Mouse (Mus musculus): Measurements from ENCODE around the gene Tmie. TPM values are rescaled to one million over a fixed set of nuclear protein-coding genes. Genes with fewer than 3 reads are reported as not detected.
"Not testable (repeated sequence)": the region's sequence is repeated elsewhere in the genome, so short reads cannot be mapped to it uniquely, and the experiment has no call there.

The Tmie gene
- total RNA-seq, 2 experiments from 2014 or later: 1.2 to 1.3 TPM

- DNase-seq (ENCODE audit: low spot score): no peak
- intact Hi-C loops (cut with DNase I): no loop called here
Measured at GRCm38 (mm10) chr9:110849162-110849561, 30.8 kb downstream of the Tmie start.

GRCm38 (mm10) chr9:110844206-110844605 is 35.7 kb downstream of the Tmie start, which contains the start of gene Prss46:
Gene Prss46, plus strand, starts transcription at chr9:110844506.
- intact Hi-C loops (cut with DNase I): no loop called here
- no peak for DNase-seq (ENCODE audit: low spot score)

DNA sequence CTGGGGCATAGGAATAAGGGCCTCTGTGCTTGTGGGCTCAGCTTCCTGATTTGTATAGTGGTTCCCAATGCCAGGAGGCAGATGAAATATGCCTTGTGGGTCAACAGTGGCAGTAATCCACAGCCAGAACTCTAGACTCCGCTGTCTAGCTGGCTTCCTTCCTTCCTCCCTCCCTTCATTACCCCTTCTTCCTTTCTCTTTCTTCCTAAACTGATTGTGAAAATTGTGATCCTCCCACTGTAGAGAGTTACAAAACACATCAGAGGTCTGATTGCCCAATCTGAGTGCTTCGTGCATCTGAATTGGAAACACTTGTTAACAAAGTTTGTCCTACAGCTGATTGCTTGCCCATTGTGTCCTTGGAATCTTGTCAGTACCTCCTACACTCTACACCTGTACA is 38.5 kb downstream of the Tmie start:
- no peak for DNase-seq (ENCODE audit: low spot score)
- intact Hi-C loops (cut with DNase I): no loop called here

GRCm38 (mm10) chr9:110840905-110841304 is 39.0 kb downstream of the Tmie start:
- no peak for DNase-seq (ENCODE audit: low spot score)
- intact Hi-C loops (cut with DNase I): no loop called here

GRCm38 (mm10) chr9:110836112-110836511 is 43.8 kb downstream of the Tmie start:
- intact Hi-C loops (cut with DNase I): no loop called here
- peak; percentile 16 for DNase-seq (ENCODE audit: low spot score)

GRCm38 (mm10) chr9:110834961-110835360 is 45.0 kb downstream of the Tmie start:
- intact Hi-C loops (cut with DNase I): no loop called here

GRCm38 (mm10) chr9:110834411-110834810 is 45.5 kb downstream of the Tmie start, which contains the start of gene Prss45:
Gene Prss45, plus strand, starts transcription at chr9:110834588.
- no peak for DNase-seq (ENCODE audit: low spot score)
- intact Hi-C loops (cut with DNase I): no loop called here

More at GRCm38 (mm10) chr9:110834961-110835360, 45.0 kb downstream of the Tmie start:
- DNase-seq (ENCODE audit: low spot score): no peak

DNA sequence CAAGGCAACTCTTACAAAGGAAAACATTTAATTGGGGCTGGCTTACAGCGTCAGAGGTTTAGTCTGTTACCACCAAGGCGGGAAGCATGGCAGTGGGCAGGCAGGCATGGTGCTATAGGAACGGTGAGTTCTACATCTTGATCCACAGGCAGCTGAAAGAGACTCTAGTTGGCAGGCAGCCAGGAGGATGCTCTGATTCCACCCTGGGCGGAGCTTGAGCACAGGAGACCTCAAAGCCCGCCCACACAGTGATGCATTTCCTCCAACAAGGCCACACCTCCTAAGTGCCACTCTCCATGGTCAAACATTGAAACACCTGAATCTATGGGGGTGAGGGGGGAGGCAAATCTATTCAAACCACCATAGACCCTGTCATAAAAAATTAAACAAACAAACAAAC is 46.9 kb downstream of the Tmie start:
- no peak for DNase-seq (ENCODE audit: low spot score)
- intact Hi-C loops (cut with DNase I): no loop called here

GRCm38 (mm10) chr9:110826390-110826789 is 53.5 kb downstream of the Tmie start, which contains the start of gene Prss43:
Gene Prss43, plus strand, starts transcription at chr9:110826690.
- DNase-seq (ENCODE audit: low spot score): no peak
- intact Hi-C loops (cut with DNase I): no loop called here

GRCm38 (mm10) chr9:110825832-110826231 is 54.1 kb downstream of the Tmie start:
- DNase-seq (ENCODE audit: low spot score): no peak
- intact Hi-C loops (cut with DNase I): no loop called here

DNA sequence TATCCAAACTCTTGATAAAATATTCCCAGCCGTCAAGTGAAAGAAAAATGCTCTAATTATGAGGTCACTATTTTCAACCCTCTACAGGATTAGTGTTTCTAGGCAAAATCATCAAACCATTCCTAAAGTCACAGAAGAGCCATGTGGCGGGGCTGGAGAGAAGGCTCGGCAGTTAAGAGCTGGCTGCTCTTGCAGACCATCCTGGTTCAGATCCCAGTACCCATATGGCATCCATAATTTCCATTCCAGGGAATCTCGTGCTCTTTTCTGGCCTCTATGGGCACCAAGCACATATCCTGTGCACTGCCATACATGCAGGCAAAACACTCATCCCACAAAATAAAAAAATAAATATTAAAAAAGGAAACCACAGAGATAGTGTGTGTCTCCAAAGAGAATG is 54.5 kb downstream of the Tmie start:
- intact Hi-C loops (cut with DNase I): no loop called here
- no peak for DNase-seq (ENCODE audit: low spot score)

- intact Hi-C loops (cut with DNase I): no loop called here
- no peak for DNase-seq (ENCODE audit: low spot score)
Measured at GRCm38 (mm10) chr9:110821436-110821835, 58.5 kb downstream of the Tmie start.

- intact Hi-C loops (cut with DNase I); DNase-seq (ENCODE audit: low spot score): not testable (repeated sequence)
Measured at GRCm38 (mm10) chr9:110820546-110820945, 59.4 kb downstream of the Tmie start.

Small RNAs within 50 kb of the gene (microRNA-seq; reads per million reads assigned to microRNA genes)
- not detected for gene Gm24269

Other genes starting within 250 kb of the Tmie start
- gene Nbeal2, start 226.0 kb downstream of the Tmie start, total RNA-seq (2021): 1 to 10 TPM; 8.2 to 8.7 TPM
- 10 to 100 TPM; 61.6 to 66.8 TPM for gene Ccdc12, start 223.6 kb downstream of the Tmie start, total RNA-seq (2021)
- gene Myl3, start 138.3 kb downstream of the Tmie start, total RNA-seq (2021): over 10,000 TPM; 11,742 to 12,072 TPM
- 1 to 10 TPM; 7.6 to 7.9 TPM for gene Pth1r, start 133.0 kb downstream of the Tmie start, total RNA-seq (2021)
- gene Prss42, start 81.9 kb downstream of the Tmie start, total RNA-seq (2021): not detected
- not detected for gene Prss44, start 66.1 kb downstream of the Tmie start, total RNA-seq (2021)
- gene Prss43, start 53.4 kb downstream of the Tmie start, total RNA-seq (2021): not detected
- gene Prss45, start 45.5 kb downstream of the Tmie start, total RNA-seq (2021): not detected
- not detected for gene Prss46, start 35.6 kb downstream of the Tmie start, total RNA-seq (2021)
- not detected for gene Prss50, start 22.1 kb downstream of the Tmie start, total RNA-seq (2021)
- gene Als2cl, start 243 bp downstream of the Tmie start, total RNA-seq (2021): 10 to 100 TPM in 1 of 2 experiments, 1 to 10 TPM in 1; 9.7 to 15.0 TPM
- gene Fam240a, start 36.7 kb upstream of the Tmie start, total RNA-seq (2021): not detected
- not detected for gene Tdgf1, start 66.0 kb upstream of the Tmie start, total RNA-seq (2021)
- gene Lrrc2, start 71.4 kb upstream of the Tmie start, total RNA-seq (2021): 100 to 1,000 TPM; 142 to 144 TPM
- gene Rtp3, start 110.5 kb upstream of the Tmie start, total RNA-seq (2021): 1 to 10 TPM; 4.0 to 4.3 TPM
- under 1 TPM in 1 of 2 experiments, not detected in 1; 0.78 TPM for gene Ltf, start 139.2 kb upstream of the Tmie start, total RNA-seq (2021)
- 10 to 100 TPM in 1 of 2 experiments, 1 to 10 TPM in 1; 8.2 to 10.4 TPM for gene Ccrl2, start 177.4 kb upstream of the Tmie start, total RNA-seq (2021)
- 10 to 100 TPM; 82.4 to 91.7 TPM for gene Lrrfip2, start 237.5 kb upstream of the Tmie start, total RNA-seq (2021)

Measured in heart, postnatal 25 days (tissue).